Mouse (Mus musculus) layer of hippocampus, adult 8-10 months (tissue): ENCODE results near the gene Sbf1. TPM values are rescaled to one million over a fixed set of nuclear protein-coding genes. Genes with fewer than 3 reads are reported as not detected.

Experiments used
- DNase-seq, 2 experiments: peaks; one replicate each; pipeline ENCODE4 v3.0.0; 2022; ENCODE audit warnings: low spot score in 2 of 2
- microRNA-seq, 2 experiments: library from miRNA; unstranded; fragments of <30 nt; microRNA quantifications; one replicate each; pipeline ENCODE4 v1.2.0; 2022
- total RNA-seq, 4 experiments: library from RNA; stranded (reverse); gene quantifications; 2 replicates each; pipeline ENCODE4 v1.2.4; 2022

Gene Sbf1
- total RNA-seq, 4 experiments from 2014 or later: 317 to 349 (median 325) TPM

DNA sequence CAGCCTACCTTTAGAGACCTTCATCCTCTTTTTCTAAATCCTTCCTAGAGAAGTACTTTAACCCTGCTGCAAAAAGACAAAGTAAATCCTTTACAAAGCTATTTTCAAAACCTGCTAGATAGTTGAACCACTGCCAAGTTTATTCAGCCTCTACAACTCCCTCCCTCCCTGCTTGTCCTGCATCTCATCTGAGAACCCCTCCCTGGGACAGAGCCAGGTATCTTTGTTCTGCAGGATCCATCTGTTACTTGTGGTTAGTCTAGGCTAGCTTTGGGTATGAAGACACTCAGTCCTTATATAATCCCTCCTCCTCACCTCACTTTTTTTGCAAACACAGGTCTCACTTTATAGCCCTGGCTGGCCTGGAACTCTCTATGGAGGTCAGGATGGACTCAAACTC lies 30.1 kb downstream of the Sbf1 start:
- DNase-seq: no peak

DNA sequence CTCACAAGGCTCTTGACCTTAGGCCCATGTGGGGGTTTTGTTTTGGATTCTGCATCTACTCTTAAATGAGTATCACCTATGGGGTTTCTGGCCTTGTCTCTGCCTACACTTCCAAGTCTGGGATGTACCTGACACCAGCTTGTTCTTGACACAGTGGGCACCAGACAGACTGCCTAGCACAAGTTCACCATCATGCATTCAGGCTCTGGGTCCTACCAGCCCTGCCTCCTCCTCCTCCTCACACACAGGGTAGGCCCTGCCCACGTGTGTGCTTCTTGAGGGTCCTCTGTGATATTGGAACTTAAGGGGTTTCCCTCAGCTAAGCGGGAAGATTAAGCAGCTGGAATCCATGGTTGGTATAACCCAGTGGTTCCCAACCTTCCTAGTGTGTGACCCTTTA lies 31.0 kb downstream of the Sbf1 start:
- no peak for DNase-seq

DNA sequence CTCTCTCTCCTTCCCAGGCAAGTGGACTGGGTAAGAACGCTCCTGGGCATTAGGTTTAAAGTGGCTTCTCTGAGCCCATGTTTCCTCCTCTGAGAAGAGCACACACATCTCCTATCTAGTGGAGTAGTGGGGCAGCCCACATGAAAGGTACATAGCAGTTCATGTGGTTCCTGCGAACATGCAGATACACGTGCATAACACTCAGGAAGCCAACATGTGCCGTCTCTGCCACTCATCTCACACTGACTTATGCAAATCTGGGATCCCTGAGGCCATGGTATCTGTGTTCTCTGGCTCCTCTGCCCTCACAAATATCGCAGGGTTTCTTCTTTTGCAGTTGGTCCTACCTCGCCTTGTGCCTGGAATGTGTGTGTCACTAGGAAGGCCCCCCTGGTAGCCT lies 32.6 kb downstream of the Sbf1 start:
- no peak for DNase-seq

DNA sequence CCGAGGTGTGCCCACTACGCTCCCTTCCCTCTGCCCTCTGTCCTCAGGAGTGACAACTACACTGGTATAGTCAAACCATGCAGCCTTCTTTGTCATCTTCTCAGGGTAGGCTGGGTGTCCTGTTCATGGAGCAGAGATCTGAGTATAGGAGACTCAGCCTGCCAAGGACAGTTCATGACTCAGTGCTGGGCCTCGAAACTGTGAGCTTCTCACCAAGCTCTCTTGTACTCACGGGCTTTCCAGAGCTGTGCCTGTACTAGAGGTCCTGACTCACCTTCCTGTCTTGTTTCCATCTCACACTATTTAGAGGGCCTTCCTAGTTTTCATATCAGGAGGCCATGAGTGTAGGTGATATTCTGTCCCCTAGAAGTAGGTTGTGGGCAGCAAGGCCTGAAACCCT lies 37.7 kb downstream of the Sbf1 start:
- DNase-seq: no peak

DNA sequence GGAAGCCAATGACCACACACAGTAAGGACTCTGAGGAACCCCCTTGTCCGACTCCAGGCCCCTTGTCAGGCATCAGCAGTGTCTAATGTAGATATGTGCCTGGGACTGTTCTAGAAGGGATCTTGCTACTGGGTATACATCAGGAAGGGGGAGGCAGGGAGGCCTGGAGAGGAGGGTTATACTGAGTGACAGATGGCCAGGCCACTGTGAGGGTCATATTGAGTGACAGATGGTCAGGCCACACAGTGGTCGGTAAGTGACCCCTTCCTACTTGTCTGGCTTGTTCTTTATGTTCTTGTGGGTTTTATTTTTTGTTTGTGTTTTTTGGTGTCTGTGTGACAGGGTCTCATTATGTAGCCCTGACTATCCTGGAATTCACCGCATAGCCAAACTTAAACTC lies 39.6 kb downstream of the Sbf1 start:
- no peak for DNase-seq

DNA sequence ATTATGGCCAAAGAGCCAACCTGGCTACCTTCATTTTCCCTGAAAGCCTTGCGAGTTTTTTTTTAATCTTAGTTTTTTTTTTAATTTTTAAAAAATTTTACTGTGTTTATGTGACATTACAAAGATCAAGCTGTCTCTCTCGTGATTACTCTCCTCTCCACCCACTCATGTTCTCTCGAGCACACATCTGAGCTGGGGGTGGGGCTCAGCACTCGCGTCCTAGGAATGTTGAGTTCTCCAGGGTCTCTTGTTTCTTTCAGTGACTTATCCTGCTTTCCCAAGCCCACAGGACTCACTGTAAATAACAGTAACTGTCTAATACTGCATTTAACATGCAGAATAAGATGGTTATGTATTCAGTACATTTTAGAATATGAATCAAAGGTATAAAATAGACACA lies 50.6 kb downstream of the Sbf1 start:
- no peak for DNase-seq

DNA sequence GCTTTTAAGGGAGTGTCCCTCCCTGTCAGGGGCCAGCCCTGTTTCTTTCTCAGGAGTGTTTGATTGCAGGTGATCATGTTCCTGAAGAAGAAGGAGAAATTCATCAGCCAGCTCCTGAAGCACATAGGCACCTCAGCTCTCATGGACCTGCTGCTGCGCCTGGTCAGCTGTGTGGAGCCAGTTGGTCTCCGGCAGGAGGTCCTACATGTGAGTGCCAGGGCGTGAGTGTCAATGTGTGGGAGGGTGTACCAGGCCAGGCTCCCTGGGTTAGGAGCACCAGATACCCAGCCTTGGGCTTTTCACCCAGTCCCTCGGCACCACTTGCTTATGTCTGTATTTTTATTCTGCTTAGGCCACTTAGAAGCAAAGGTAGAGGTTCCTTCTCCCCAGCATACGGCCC lies 56.1 kb downstream of the Sbf1 start:
- DNase-seq: no peak

DNA sequence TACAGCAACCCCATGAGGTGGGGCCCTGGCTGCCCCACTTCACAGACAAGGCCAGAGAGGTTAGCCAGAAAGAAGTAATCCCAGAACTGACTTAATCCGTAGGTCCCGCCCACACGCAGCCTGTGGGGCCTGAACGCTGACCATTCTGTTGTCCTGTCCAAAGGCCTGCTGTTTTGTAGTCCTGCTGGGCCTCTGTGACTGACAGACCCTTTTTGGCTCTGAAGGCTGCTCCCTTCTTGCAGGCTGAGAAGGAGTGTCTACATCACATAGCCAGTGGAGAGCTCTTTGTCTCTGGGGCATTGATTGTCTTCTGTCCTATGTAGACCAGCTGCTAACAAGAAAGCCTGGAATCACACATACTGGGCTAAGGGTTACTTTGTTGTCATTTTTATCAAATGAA lies 59.8 kb downstream of the Sbf1 start:
- no peak for DNase-seq

DNA sequence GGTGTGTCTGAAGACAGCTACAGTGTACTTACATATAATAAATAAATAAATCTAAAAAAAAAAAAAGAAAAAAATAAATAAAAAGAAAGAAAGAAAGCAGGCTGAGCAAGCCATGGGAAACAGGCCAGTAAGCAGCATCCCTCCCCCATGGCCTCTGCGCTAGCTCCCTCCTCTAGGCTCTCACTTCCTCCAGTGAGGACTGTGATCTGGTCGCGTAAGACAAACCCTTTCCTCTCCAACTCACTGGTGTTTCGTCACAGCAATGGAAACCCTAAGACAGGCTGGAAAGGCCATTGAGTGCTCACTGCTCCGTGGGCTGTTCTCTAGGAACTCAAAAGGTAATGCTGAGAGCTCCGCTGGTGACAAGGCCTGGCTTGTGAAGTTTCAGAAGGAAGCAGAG lies 66.0 kb downstream of the Sbf1 start:
- DNase-seq: no peak

DNA sequence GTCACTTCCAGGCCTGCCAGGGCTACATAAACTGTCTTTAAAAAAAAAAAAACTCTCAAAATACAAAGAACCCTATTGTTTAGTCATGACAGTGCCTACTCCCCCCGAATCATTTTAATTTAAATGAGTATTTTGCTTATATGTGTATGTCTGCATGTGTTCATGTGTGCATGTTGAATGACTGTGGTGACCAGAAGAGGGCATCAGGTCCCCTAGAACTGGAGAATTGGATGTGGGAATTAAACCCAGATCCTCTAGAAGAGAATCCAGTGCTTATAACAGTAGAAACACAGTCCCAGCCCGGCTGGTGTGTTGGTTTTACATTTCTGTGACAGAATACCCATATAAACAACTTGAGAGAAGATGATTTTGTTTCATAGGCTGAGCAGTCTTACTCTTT lies 74.1 kb downstream of the Sbf1 start:
- DNase-seq: no peak

DNA sequence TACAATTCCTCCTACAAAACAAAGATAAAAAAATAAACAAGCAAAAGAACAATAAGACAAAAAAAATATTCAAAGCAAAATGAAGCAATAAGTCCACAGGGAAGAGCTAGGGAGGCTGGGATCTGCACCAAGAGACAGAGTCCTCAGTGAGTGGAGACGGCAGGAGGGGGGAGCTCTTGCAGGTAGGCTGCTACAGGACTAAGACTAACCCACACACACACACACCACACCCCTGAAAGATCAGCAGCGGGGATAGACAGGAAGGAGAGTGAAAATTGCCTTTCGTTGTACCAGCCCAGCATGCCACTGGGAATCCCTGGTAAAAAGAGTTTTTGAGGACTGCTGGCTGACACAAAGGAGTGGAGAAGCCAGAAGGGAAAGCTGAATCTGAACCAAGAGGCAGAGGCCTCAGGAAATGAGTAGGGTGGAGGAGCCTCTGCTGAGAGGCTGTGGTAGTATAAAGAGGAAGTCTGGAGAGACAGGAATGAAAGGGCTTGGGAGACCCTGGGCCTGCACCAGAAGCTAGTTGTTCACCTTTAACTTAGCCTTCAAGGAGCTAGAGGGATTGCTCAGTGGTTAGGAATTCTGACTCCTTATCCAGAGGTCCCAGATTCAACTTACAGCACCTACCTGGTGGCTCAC lies 75.2 kb downstream of the Sbf1 start:
- DNase-seq: no peak

Small RNA genes within 50 kb of the gene (microRNA-seq; reads per million reads assigned to microRNA genes)
- gene Mir6959: 6.8 to 8.0 reads per million in 2 experiments

Other genes with a start within 250 kb of the Sbf1 start
- gene Trabd, start 240.2 kb downstream of the Sbf1 start, total RNA-seq: 10 to 100 TPM; 20.5 to 22.3 (median 22.0) TPM
- 10 to 100 TPM; 22.9 to 25.4 (median 23.4) TPM for gene Selenoo, start 226.2 kb downstream of the Sbf1 start, total RNA-seq
- gene Tubgcp6, start 192.2 kb downstream of the Sbf1 start, total RNA-seq: 10 to 100 TPM; 26.1 to 38.9 (median 32.8) TPM
- 10 to 100 TPM; 14.7 to 19.3 (median 15.9) TPM for gene Hdac10, start 186.6 kb downstream of the Sbf1 start, total RNA-seq
- gene Mapk12, start 174.6 kb downstream of the Sbf1 start, total RNA-seq: 1 to 10 TPM; 4.9 to 9.7 (median 7.0) TPM
- gene Mapk11, start 165.7 kb downstream of the Sbf1 start, total RNA-seq: 10 to 100 TPM; 21.4 to 27.4 (median 24.8) TPM
- gene Plxnb2, start 134.5 kb downstream of the Sbf1 start, total RNA-seq: 10 to 100 TPM; 54.0 to 78.5 (median 67.5) TPM
- gene Dennd6b, start 118.8 kb downstream of the Sbf1 start, total RNA-seq: 10 to 100 TPM; 38.9 to 52.1 (median 45.1) TPM
- gene Ppp6r2, start 103.8 kb downstream of the Sbf1 start, total RNA-seq: 100 to 1,000 TPM; 147 to 171 (median 157) TPM
- gene Adm2, start 7.4 kb upstream of the Sbf1 start, total RNA-seq: not detected
- gene Miox, start 19.1 kb upstream of the Sbf1 start, total RNA-seq: not detected
- gene Lmf2, start 40.3 kb upstream of the Sbf1 start, total RNA-seq: 10 to 100 TPM; 17.7 to 25.3 (median 21.2) TPM
- 100 to 1,000 TPM in 2 of 4 experiments, 10 to 100 TPM in 2; 92.2 to 107 (median 97.7) TPM for gene Ncaph2, start 40.4 kb upstream of the Sbf1 start, total RNA-seq
- 10 to 100 TPM; 29.5 to 34.5 (median 33.1) TPM for gene Sco2, start 58.5 kb upstream of the Sbf1 start, total RNA-seq
- gene Tymp, start 61.7 kb upstream of the Sbf1 start, total RNA-seq: 1 to 10 TPM in 3 of 4 experiments, under 1 TPM in 1; 0.76 to 1.6 (median 1.2) TPM
- 1 to 10 TPM; 3.2 to 6.7 (median 3.9) TPM for gene Odf3b, start 64.0 kb upstream of the Sbf1 start, total RNA-seq
- gene Klhdc7b, start 69.6 kb upstream of the Sbf1 start, total RNA-seq: 1 to 10 TPM in 1 of 4 experiments, under 1 TPM in 3; 0.31 to 1.7 (median 0.48) TPM
- gene Syce3, start 95.2 kb upstream of the Sbf1 start, total RNA-seq: not detected
- 1 to 10 TPM; 1.5 to 3.7 (median 2.8) TPM for gene Cpt1b, start 110.6 kb upstream of the Sbf1 start, total RNA-seq
- 1 to 10 TPM; 2.6 to 3.4 (median 3.2) TPM for gene C730034F03Rik, start 114.3 kb upstream of the Sbf1 start, total RNA-seq
- gene Gm44502, start 114.4 kb upstream of the Sbf1 start, total RNA-seq: not detected
- 10 to 100 TPM; 42.9 to 50.3 (median 46.2) TPM for gene Chkb, start 114.6 kb upstream of the Sbf1 start, total RNA-seq
- 100 to 1,000 TPM; 249 to 297 (median 274) TPM for gene Mapk8ip2, start 138.6 kb upstream of the Sbf1 start, total RNA-seq
- gene Arsa, start 162.1 kb upstream of the Sbf1 start, total RNA-seq: 10 to 100 TPM; 30.9 to 38.1 (median 33.3) TPM
- gene Shank3, start 184.3 kb upstream of the Sbf1 start, total RNA-seq: 100 to 1,000 TPM; 208 to 231 (median 223) TPM